Comparison of ENCODE assay signal across 8 mouse cellular contexts in the genomic region with DNA sequence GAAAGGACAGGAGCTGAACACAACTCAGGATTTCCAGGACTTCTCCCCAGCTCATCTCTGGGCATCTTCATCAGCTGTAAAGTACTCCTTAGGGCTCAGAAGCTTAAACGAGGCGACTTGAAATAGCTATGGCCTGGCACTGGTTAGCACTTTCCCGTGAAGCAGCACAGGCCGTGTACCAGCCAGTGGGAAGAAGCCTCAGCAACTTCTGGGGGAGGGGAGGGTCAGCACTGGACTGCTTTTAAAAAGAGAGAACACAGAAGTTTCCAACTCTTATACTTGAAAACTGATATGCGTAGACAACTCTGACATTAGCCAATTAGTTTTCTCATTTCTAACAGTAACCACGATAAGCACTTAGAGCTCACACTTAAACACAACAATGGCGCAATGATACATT. TPM values are rescaled to one million over a fixed set of nuclear protein-coding genes. Genes with fewer than 3 reads are reported as not detected.
DNase-seq lines count a peak whose midpoint lies in the region; ATAC-seq lines count a peak whose summit lies in the region.

No protein-coding gene starts in this region.

- H3K4me1 ChIP-seq in brown adipose tissue, adult 24 weeks (ENCODE audit: control insufficient read depth, insufficient read depth, insufficient read length, low read length): peaks cover 4% of the 10 kb centered on the region; the same call in 1 of the 2 replicates
- peaks cover 15% of the 10 kb centered on the region for H3K4me1 ChIP-seq in hindbrain, embryonic 14.5 days (replicated peaks; ENCODE audit: control insufficient read depth, insufficient read depth, low read length)
- H3K4me1 ChIP-seq in midbrain, embryonic 10.5 days: peaks cover 22% of the 10 kb centered on the region

- intact Hi-C loops in heart, postnatal 25 days (cut with DNase I): no loop called here

- 60% methylated on average over 7 of the region's 7 CpGs for WGBS in hindbrain, embryonic 14.5 days
- 56% methylated on average over 7 of the region's 7 CpGs for WGBS in midbrain, embryonic 10.5 days

- H3K9ac ChIP-seq in hindbrain, embryonic 14.5 days: no peak overlapping the region

- DNase-seq in heart, adult 18-20 months: peak; percentile 21 to 50
- no peak for DNase-seq in heart, postnatal 25 days (ENCODE audit: low spot score)
- no peak for DNase-seq in hindbrain, embryonic 14.5 days (ENCODE audit: low spot score)
- no peak for DNase-seq in midbrain, embryonic 10.5 days (ENCODE audit: low spot score)
- DNase-seq in adrenal gland, postnatal 10 days: no peak
- no peak for DNase-seq in layer of hippocampus, adult 18-20 months (ENCODE audit: low spot score in 2 of 2)
- no peak for DNase-seq in cerebellum, adult 18-20 months

- H3K4me3 ChIP-seq in brown adipose tissue, adult 24 weeks (ENCODE audit: insufficient read depth, low read depth, low read length): peak overlapping the region; percentile 38
- H3K4me3 ChIP-seq in hindbrain, embryonic 14.5 days (replicated peaks; ENCODE audit: low read length): peak overlapping the region; percentile 95; the same call in 1 of the 2 replicates
- H3K4me3 ChIP-seq in midbrain, embryonic 10.5 days: peak overlapping the region; percentile 83; the same call in 1 of the 2 replicates

- H3K27ac ChIP-seq in brown adipose tissue, adult 24 weeks (replicated peaks; ENCODE audit: low read depth, low read length): 0 out of 2 replicates have a peak overlapping the region, but pooled peaks have one; percentile 2
- H3K27ac ChIP-seq in hindbrain, embryonic 14.5 days: no peak overlapping the region
- no peak overlapping the region for H3K27ac ChIP-seq in midbrain, embryonic 10.5 days (replicated peaks)

- peak overlapping the region; percentile 65 for H3K4me2 ChIP-seq in hindbrain, embryonic 14.5 days (replicated peaks)

- ATAC-seq in hindbrain, embryonic 14.5 days (ENCODE audit: low FRiP score): no peak

- no peaks in the 10 kb centered on the region for H3K27me3 ChIP-seq in hindbrain, embryonic 14.5 days (ENCODE audit: control insufficient read depth, insufficient read depth, low read length)
- H3K27me3 ChIP-seq in midbrain, embryonic 10.5 days (ENCODE audit: low read depth, poor library complexity, severe bottlenecking): peaks cover 10% of the 10 kb centered on the region

- no peaks in the 10 kb centered on the region for H3K36me3 ChIP-seq in hindbrain, embryonic 14.5 days (replicated peaks; ENCODE audit: control insufficient read depth, insufficient read depth)
- no peaks in the 10 kb centered on the region for H3K36me3 ChIP-seq in midbrain, embryonic 10.5 days

- no peaks in the 10 kb centered on the region for H3K9me3 ChIP-seq in hindbrain, embryonic 14.5 days (ENCODE audit: control insufficient read depth, low read length)
- no peaks in the 10 kb centered on the region for H3K9me3 ChIP-seq in midbrain, embryonic 10.5 days (replicated peaks)

RNA-seq across cellular contexts. Expression of a gene that starts 2.5 kb away (rescaled TPM):
- 100 to 1,000 TPM; 242 to 257 TPM for total RNA-seq in heart, adult 18-20 months (2021)
- total RNA-seq in heart, postnatal 25 days (2021): 100 to 1,000 TPM; 206 to 224 TPM
- 304 and 400 TPM in 2 replicates for polyA plus RNA-seq in brown adipose tissue, adult 24 weeks (2012; ENCODE audit: insufficient read depth, insufficient read length, missing spikeins)
- polyA plus RNA-seq in hindbrain, embryonic 14.5 days (2014; fragmentation: Nextera tagmentation; extraction: Ambion mirVana): 67.8 and 80.7 TPM in 2 replicates
- polyA plus RNA-seq in midbrain, embryonic 10.5 days (2016; fragmentation: Nextera tagmentation; extraction: Ambion mirVana): 54.6 and 61.5 TPM in 2 replicates
- 100 to 1,000 TPM; 104 to 105 TPM for total RNA-seq in adrenal gland, postnatal 10 days (2021)
- total RNA-seq in layer of hippocampus, adult 18-20 months (2021): 10 to 100 TPM; 79.9 to 81.5 TPM

Comparison
In these comparisons a context has a peak if more than half of its experiments do, and no peak if none do; other contexts are left out.
1. DNase-seq: peak in heart, adult 18-20 months (2 of 2); none in heart, postnatal 25 days (single experiment), hindbrain, embryonic 14.5 days (single experiment), midbrain, embryonic 10.5 days (single experiment), adrenal gland, postnatal 10 days (single experiment), layer of hippocampus, adult 18-20 months (0 of 2) and cerebellum, adult 18-20 months (0 of 2).
2. H3K4me3 ChIP-seq: peak in every context shown above with its lines; median percentile 95 in hindbrain, embryonic 14.5 days; 83 in midbrain, embryonic 10.5 days; 38 in brown adipose tissue, adult 24 weeks.